Mouse (Mus musculus) thymus, postnatal 4 days (tissue): ENCODE measurements around the gene Zfr.
"Not testable (repeated sequence)": the region's sequence is repeated elsewhere in the genome, so short reads cannot be mapped to it uniquely, and the experiment has no call there.

Experiments used
- DNase-seq: peaks from one replicate; pipeline ENCODE4 v3.0.0; 2021

Zfr gene

GRCm38 (mm10) chr15:12195966-12196365 lies 78.3 kb downstream of the Zfr start:
- DNase-seq = no peak

GRCm38 (mm10) chr15:12196410-12197191 lies 79.0 kb downstream of the Zfr start:
- DNase-seq = peak; percentile 74

GRCm38 (mm10) chr15:12197361-12197760 lies 79.7 kb downstream of the Zfr start:
- no peak for DNase-seq

GRCm38 (mm10) chr15:12200021-12200420 lies 82.4 kb downstream of the Zfr start:
- no peak for DNase-seq

GRCm38 (mm10) chr15:12201856-12202255 lies 84.2 kb downstream of the Zfr start:
- DNase-seq = no peak

- DNase-seq = no peak
These were observed 84.8 kb downstream of the Zfr start for GRCm38 (mm10) chr15:12202456-12202855.

GRCm38 (mm10) chr15:12203008-12203407 lies 85.4 kb downstream of the Zfr start:
- not testable (repeated sequence) for DNase-seq

GRCm38 (mm10) chr15:12203512-12204318 lies 86.1 kb downstream of the Zfr start:
- no peak for DNase-seq

- DNase-seq = peak; percentile 100
These were observed 86.9 kb downstream of the Zfr start, which contains the start of gene Mtmr12 for GRCm38 (mm10) chr15:12204319-12205159. Mtmr12 (plus strand) TSS chr15:12205028.

GRCm38 (mm10) chr15:12205160-12205901 lies 87.7 kb downstream of the Zfr start:
- DNase-seq = no peak

GRCm38 (mm10) chr15:12205902-12206645 lies 88.4 kb downstream of the Zfr start:
- no peak for DNase-seq

GRCm38 (mm10) chr15:12206646-12207222 lies 89.1 kb downstream of the Zfr start:
- no peak for DNase-seq

GRCm38 (mm10) chr15:12207556-12208090 lies 90.0 kb downstream of the Zfr start:
- no peak for DNase-seq

- DNase-seq = peak; percentile 13
These were observed 93.9 kb downstream of the Zfr start for GRCm38 (mm10) chr15:12211577-12211976.

GRCm38 (mm10) chr15:12212266-12212665 lies 94.6 kb downstream of the Zfr start:
- no peak for DNase-seq

GRCm38 (mm10) chr15:12214531-12215414 lies 97.1 kb downstream of the Zfr start:
- DNase-seq = no peak

- DNase-seq = no peak
These were observed 97.7 kb downstream of the Zfr start for GRCm38 (mm10) chr15:12215415-12215718.

GRCm38 (mm10) chr15:12216119-12216518 lies 98.5 kb downstream of the Zfr start:
- DNase-seq = no peak

- DNase-seq = no peak
These were observed 99.2 kb downstream of the Zfr start for GRCm38 (mm10) chr15:12216798-12217197.

- DNase-seq = not testable (repeated sequence)
These were observed 99.7 kb downstream of the Zfr start for GRCm38 (mm10) chr15:12217332-12217731.
